Mouse (Mus musculus): Measurements from ENCODE around the gene Cdk5.
"Not testable (repeated sequence)": the region's sequence is repeated elsewhere in the genome, so short reads cannot be mapped to it uniquely, and the experiment has no call there.

Cdk5 gene

GRCm38 (mm10) chr5:24399686-24400085 lies 23.6 kb downstream of the Cdk5 start:
- DNase-seq (ENCODE audit: low read depth, low spot score): no peak

- not testable (repeated sequence) for DNase-seq (ENCODE audit: low read depth, low spot score)
Measured at GRCm38 (mm10) chr5:24396254-24396653, 27.1 kb downstream of the Cdk5 start.

GRCm38 (mm10) chr5:24394165-24394894 lies 29.0 kb downstream of the Cdk5 start:
- peak; percentile 99 for DNase-seq (ENCODE audit: low read depth, low spot score)

- no peak for DNase-seq (ENCODE audit: low read depth, low spot score)
Measured at GRCm38 (mm10) chr5:24393392-24393997, 29.8 kb downstream of the Cdk5 start, which contains the start of gene Abcb8. Gene Abcb8 (plus strand): TSS chr5:24393663.

GRCm38 (mm10) chr5:24392724-24393123 lies 30.6 kb downstream of the Cdk5 start:
- DNase-seq (ENCODE audit: low read depth, low spot score): no peak

GRCm38 (mm10) chr5:24391864-24392263 lies 31.5 kb downstream of the Cdk5 start, which contains the start of gene Atg9b:
Gene Atg9b (minus strand): TSS chr5:24392143.
- no peak for DNase-seq (ENCODE audit: low read depth, low spot score)

GRCm38 (mm10) chr5:24389658-24390020 lies 33.7 kb downstream of the Cdk5 start:
- DNase-seq (ENCODE audit: low read depth, low spot score): no peak

GRCm38 (mm10) chr5:24389011-24389657 lies 34.2 kb downstream of the Cdk5 start:
- no peak for DNase-seq (ENCODE audit: low read depth, low spot score)

GRCm38 (mm10) chr5:24388246-24388915 lies 34.9 kb downstream of the Cdk5 start:
- DNase-seq (ENCODE audit: low read depth, low spot score): no peak

GRCm38 (mm10) chr5:24387264-24388241 lies 35.8 kb downstream of the Cdk5 start:
- no peak for DNase-seq (ENCODE audit: low read depth, low spot score)

- DNase-seq (ENCODE audit: low read depth, low spot score): no peak
Measured at GRCm38 (mm10) chr5:24385887-24386550, 37.3 kb downstream of the Cdk5 start.

GRCm38 (mm10) chr5:24385374-24385773 lies 38.0 kb downstream of the Cdk5 start:
- no peak for DNase-seq (ENCODE audit: low read depth, low spot score)

- peak; percentile 62 for DNase-seq (ENCODE audit: low read depth, low spot score)
Measured at GRCm38 (mm10) chr5:24384407-24384806, 38.9 kb downstream of the Cdk5 start.

GRCm38 (mm10) chr5:24383026-24383859 lies 40.1 kb downstream of the Cdk5 start:
- peak; percentile 88 for DNase-seq (ENCODE audit: low read depth, low spot score)

GRCm38 (mm10) chr5:24381988-24382387 lies 41.3 kb downstream of the Cdk5 start:
- DNase-seq (ENCODE audit: low read depth, low spot score): no peak

GRCm38 (mm10) chr5:24381486-24381885 lies 41.8 kb downstream of the Cdk5 start:
- DNase-seq (ENCODE audit: low read depth, low spot score): no peak

- no peak for DNase-seq (ENCODE audit: low read depth, low spot score)
Measured at GRCm38 (mm10) chr5:24380499-24380898, 42.8 kb downstream of the Cdk5 start.

GRCm38 (mm10) chr5:24379501-24379900 lies 43.8 kb downstream of the Cdk5 start:
- no peak for DNase-seq (ENCODE audit: low read depth, low spot score)

GRCm38 (mm10) chr5:24378700-24379099 lies 44.6 kb downstream of the Cdk5 start:
- DNase-seq (ENCODE audit: low read depth, low spot score): no peak

Measured in telencephalon, adult 2 months (tissue).